Mouse (Mus musculus): ENCODE data around the gene Repin1. TPM values are rescaled to one million over a fixed set of nuclear protein-coding genes. Genes with fewer than 3 reads are reported as not detected.

Repin1 gene
- polyA plus RNA-seq, 1 experiment from 2014 or later = 26.6 TPM

DNA sequence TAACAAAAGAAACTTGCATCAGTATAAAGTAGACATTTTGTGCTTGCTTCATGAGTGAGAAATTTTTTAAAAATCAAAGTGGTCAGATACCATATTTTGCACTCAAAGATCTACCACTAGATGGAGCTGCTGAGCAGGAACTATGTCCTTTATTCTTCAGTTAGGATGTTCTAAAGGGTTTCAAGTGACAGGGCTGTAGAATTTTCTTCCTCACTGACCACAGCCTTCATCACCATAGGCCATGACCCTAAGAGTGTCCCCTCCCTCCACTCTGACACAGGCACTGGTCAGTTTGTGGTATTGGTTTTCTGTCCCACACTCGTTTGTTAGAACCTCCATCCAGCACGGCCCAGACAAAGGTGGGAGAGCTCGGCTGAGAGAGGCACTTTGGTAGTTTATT lies 11.6 kb upstream of the Repin1 start:
- no peaks in the 10 kb centered on the region for H3K27me3 ChIP-seq (replicated peaks)
- no peak overlapping the region for H3K4me3 ChIP-seq (replicated peaks)
- no peak overlapping the region for H3K4me2 ChIP-seq
- WGBS = 75% methylated on average over 3 of the region's 3 CpGs
- H3K9me3 ChIP-seq = no peaks in the 10 kb centered on the region
- no peaks in the 10 kb centered on the region for H3K36me3 ChIP-seq
- H3K27ac ChIP-seq = no peak overlapping the region
- peaks cover 3% of the 10 kb centered on the region; the same call in 1 of the 2 replicates for H3K4me1 ChIP-seq
- no peak overlapping the region for H3K9ac ChIP-seq
- ATAC-seq (ENCODE audit: insufficient read depth, low FRiP score, low read depth) = no peak

DNA sequence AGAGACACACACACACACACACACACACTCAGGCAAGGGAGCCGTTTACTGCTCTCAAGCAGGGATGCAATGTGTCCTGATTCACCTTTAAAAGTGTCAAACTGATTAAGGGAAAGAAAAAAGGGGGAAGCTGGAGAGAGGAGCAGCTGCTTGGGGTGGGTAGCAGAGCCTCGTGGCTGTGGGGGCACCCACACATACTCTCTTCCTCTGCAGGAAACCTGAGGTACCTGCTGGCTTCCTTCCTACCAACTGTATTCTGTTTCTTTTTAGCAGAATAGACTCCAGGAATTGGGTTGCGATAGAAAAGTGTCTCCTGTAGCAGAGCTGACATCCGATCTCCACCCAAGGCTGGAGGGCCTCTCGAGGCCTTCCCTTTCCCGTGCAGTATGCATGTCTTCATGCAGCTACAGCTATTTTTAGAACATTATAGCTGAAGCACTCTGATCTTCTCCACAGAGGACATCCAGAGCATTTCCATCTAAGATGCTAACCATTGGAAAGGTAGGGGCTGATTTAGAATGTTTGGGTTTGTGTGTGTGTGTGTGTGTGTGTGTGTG lies 4.4 kb upstream of the Repin1 start, which contains the start of gene Gm45021:
Gene Gm45021, plus strand, starts transcription at position 417 of the 557 bp plus-strand sequence.
- no peaks in the 10 kb centered on the region for H3K36me3 ChIP-seq
- no peaks in the 10 kb centered on the region for H3K27me3 ChIP-seq (replicated peaks)
- WGBS = 23% methylated on average over 6 of the region's 6 CpGs
- H3K27ac ChIP-seq = peak within 1 kb of the TSS; percentile 22; the same call in 1 of the 2 replicates
- no peak within 1 kb of the TSS for H3K4me3 ChIP-seq (replicated peaks)
- H3K9me3 ChIP-seq = no peaks in the 10 kb centered on the region
- H3K4me2 ChIP-seq = 0 out of 2 replicates have a peak within 1 kb of the TSS, but pooled peaks have one; percentile 8
- no peak within 1 kb of the TSS for H3K9ac ChIP-seq
- peaks cover 5% of the 10 kb centered on the region; the same call in 1 of the 2 replicates for H3K4me1 ChIP-seq
- no peak for ATAC-seq (ENCODE audit: insufficient read depth, low FRiP score, low read depth)

DNA sequence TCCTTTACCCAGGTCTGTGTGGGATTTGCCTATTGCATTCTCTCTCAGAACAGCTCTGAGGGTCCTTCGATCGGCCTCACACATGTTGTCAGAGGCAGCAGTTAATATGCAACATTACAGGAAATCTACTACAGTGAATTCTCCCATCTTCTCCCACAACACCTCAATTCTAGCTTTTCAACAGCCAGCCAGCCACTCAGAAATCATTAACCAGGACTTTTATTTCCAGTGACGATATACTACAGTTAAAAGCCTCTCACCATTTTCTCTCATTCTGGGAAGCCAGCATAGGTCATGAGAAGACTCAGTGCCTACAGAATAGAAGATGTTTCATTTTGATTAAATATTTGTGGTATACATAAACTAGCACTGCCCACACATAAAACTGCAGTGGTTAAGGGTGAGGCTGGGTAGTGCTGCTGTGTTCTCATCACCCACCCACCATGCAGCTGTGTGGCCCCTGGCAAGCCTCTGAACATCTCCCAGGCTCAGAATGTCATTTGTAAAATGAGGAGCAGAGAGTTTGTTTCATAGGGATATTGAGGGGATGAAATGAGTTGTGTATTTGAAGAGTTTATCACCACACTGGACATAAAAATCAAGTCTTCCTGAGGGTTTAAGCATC lies 2.4 kb upstream of the Repin1 start:
- no peak overlapping the region for H3K27ac ChIP-seq
- no peak overlapping the region for H3K9ac ChIP-seq
- no peaks in the 10 kb centered on the region for H3K9me3 ChIP-seq
- H3K4me1 ChIP-seq = peaks cover 16% of the 10 kb centered on the region
- H3K27me3 ChIP-seq (replicated peaks) = no peaks in the 10 kb centered on the region
- H3K36me3 ChIP-seq = peaks cover 6% of the 10 kb centered on the region
- ATAC-seq (ENCODE audit: insufficient read depth, low FRiP score, low read depth) = no peak
- WGBS = 79% methylated on average over 3 of the region's 3 CpGs
- no peak overlapping the region for H3K4me2 ChIP-seq
- no peak overlapping the region for H3K4me3 ChIP-seq (replicated peaks)

DNA sequence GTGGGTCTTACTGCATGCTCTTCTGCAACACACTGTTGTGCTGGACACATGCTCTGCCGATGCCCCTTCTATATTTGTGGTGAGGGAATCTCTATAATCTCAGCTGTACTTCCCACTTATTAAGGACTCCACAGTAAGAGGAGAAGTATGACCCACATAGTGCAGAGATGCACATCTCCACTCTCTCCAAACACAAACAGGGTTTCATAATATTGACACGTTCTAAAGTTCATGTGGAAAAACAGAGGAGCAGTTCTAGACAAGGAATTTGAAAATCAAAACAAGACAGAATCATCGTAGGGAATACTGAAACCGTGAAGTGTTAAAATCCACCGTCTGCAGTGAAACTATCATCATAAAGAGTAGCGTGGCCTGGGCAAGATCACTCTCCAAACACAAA lies 1.8 kb upstream of the Repin1 start:
- H3K9me3 ChIP-seq = no peaks in the 10 kb centered on the region; the same call in 1 of the 2 replicates
- no peak for ATAC-seq (ENCODE audit: insufficient read depth, low FRiP score, low read depth)
- H3K4me1 ChIP-seq = peaks cover 16% of the 10 kb centered on the region
- no peak overlapping the region for H3K4me2 ChIP-seq
- peaks cover 12% of the 10 kb centered on the region for H3K36me3 ChIP-seq
- 85% methylated on average over 6 of the region's 6 CpGs for WGBS
- no peak overlapping the region for H3K27ac ChIP-seq
- no peak overlapping the region for H3K9ac ChIP-seq
- no peaks in the 10 kb centered on the region for H3K27me3 ChIP-seq (replicated peaks)
- no peak overlapping the region for H3K4me3 ChIP-seq (replicated peaks)

DNA sequence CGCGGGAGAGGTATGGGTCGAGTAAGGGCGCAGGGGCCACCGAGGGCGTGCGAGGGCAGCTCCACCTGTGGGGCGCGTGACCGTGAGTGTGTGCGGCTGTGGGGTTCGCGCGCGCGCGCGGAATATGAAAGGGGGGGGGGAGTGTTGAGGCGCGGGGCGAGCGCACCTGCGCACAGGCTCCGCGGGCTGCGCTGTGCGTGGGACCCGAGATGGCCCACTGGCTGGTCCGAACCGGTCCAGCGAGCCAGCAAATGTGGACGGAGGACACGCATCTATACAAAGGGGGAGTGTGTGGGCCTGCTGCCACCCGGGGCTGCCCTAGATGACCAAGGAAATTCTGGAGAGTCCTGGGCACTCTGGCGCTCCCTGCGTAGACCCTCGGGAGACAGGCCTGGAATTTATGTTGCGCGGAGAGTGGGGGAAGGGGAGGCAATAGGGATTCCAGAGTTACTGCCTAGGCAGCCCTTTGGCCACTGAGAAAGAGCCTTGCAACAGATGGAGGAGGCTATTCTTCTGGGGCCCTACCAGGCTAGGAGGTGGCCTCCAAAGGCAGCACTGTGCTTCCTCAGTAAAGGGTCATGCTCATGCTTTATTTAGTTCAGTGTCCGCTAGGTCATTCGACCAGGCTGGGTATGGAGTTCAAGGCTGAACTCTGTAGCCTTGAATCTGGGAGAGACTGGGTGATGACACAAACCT lies 508 bp downstream of the Repin1 start:
- Histone ChIP-seq H3K9ac (peak overlapping the region; percentile 86), H3K9me3 (no peaks in the 10 kb centered on the region; the same call in 1 of the 2 replicates), H3K4me2 (peak overlapping the region; percentile 80), H3K27me3 (replicated peaks) (no peaks in the 10 kb centered on the region), H3K4me1 (peaks cover 16% of the 10 kb centered on the region), H3K4me3 (replicated peaks) (peak overlapping the region; percentile 81), H3K27ac (peak overlapping the region; percentile 84), H3K36me3 (peaks cover 35% of the 10 kb centered on the region)
- WGBS = under 1% methylated on average over 37 of the region's 41 CpGs
- ATAC-seq (ENCODE audit: insufficient read depth, low FRiP score, low read depth) = peak; percentile 16; the same call in 1 of the 2 replicates

DNA sequence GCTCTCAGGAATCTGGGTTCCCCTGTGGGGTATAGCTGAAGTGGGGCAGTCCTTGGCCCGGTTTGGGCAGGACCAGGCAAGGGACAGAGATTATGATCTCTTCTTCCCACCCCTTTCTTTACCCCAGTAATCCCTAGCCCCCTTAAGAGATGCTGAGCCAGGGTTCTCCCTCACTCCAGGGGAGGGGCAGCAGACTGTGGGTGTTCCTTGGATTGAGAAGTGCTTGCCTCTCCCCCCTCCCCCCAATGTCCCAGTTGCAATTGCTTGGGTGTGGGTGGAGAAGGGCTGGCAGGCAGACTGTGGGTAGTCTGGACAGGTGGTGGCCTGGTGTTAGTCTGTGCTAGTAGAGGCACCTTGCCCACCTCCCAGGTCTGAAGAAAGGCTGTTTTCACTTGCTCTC lies 1.6 kb downstream of the Repin1 start:
- 64% methylated on average over 1 of the region's 1 CpGs for WGBS
- Histone ChIP-seq H3K9me3 (no peaks in the 10 kb centered on the region; the same call in 1 of the 2 replicates), H3K27me3 (replicated peaks) (no peaks in the 10 kb centered on the region), H3K36me3 (peaks cover 43% of the 10 kb centered on the region), H3K4me2 (peak overlapping the region; percentile 80), H3K27ac (no peak overlapping the region), H3K9ac (no peak overlapping the region), H3K4me3 (replicated peaks) (peak overlapping the region; percentile 81; the same call in 1 of the 2 replicates), H3K4me1 (peaks cover 16% of the 10 kb centered on the region)
- ATAC-seq (ENCODE audit: insufficient read depth, low FRiP score, low read depth) = no peak

DNA sequence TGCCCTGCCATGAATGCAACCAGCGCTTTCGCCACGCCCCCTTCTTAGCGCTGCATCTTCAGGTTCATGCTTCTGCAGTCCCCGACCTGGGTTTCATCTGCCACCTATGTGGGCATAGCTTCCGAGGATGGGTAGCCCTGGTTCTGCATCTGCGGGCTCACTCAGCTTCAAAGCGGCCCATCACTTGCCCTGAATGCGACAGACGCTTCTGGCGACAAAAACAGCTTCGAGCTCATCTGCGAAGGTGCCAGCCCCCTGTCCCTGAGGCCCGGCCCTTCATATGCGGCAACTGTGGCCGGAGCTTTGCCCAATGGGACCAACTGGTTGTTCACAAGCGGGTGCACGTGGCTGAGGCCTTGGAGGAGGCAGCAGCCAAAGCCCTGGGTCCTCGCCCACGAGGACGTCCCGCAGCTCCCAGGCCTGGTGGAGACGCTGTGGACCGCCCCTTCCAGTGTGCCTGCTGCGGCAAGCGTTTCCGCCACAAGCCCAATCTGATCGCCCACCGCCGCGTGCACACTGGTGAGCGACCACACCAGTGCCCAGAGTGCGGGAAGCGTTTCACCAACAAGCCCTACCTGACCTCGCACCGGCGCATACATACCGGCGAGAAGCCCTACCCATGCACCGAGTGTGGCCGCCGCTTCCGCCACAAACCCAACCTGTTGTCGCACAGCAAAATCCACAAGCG lies 3.0 kb downstream of the Repin1 start:
- H3K27me3 ChIP-seq (replicated peaks) = no peaks in the 10 kb centered on the region
- no peak overlapping the region for H3K4me2 ChIP-seq
- no peak overlapping the region for H3K4me3 ChIP-seq (replicated peaks)
- H3K9me3 ChIP-seq = no peaks in the 10 kb centered on the region; the same call in 1 of the 2 replicates
- H3K9ac ChIP-seq = no peak overlapping the region
- WGBS = 95% methylated on average over 45 of the region's 45 CpGs
- H3K4me1 ChIP-seq = peaks cover 22% of the 10 kb centered on the region
- no peak overlapping the region for H3K27ac ChIP-seq
- no peak for ATAC-seq (ENCODE audit: insufficient read depth, low FRiP score, low read depth)
- peaks cover 48% of the 10 kb centered on the region for H3K36me3 ChIP-seq

DNA sequence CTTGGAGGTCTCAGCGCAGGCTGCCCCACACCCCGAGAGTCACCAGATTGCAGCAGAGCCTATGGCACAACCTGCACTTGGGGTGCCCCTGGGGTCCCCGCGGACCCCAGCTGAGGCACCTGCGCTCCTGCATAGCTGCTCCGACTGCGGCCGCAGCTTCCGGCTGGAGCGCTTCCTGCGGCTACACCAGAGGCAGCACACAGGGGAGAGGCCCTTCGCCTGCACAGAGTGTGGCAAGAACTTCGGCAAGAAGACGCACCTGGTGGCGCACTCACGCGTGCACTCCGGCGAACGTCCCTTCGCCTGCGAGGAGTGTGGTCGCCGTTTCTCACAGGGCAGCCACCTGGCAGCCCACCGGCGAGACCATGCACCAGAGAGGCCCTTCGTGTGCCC lies 3.5 kb downstream of the Repin1 start:
- Histone ChIP-seq H3K27ac (no peak overlapping the region), H3K4me2 (no peak overlapping the region), H3K27me3 (replicated peaks) (no peaks in the 10 kb centered on the region), H3K4me1 (peaks cover 22% of the 10 kb centered on the region), H3K4me3 (replicated peaks) (no peak overlapping the region), H3K36me3 (peaks cover 48% of the 10 kb centered on the region), H3K9ac (no peak overlapping the region), H3K9me3 (no peaks in the 10 kb centered on the region; the same call in 1 of the 2 replicates)
- no peak for ATAC-seq (ENCODE audit: insufficient read depth, low FRiP score, low read depth)
- WGBS = 96% methylated on average over 27 of the region's 27 CpGs

DNA sequence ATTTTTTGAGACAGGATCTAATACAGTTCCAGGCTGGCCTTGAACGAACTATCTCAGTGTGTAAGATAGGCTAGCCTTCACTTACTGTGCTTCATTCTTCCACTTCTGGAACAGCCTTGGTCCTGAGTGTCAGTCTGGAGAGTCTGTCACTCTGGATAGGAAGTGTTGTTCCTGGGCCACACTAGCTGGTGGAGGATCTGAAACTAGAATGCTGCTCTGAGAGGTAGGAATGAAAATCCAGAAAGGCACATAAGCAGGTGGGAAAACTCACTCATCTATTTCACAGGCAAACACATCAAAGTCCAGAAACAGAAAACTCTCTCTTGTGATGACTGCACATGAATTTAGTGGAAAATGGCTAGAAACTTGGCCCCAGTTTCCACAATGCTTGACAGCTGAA lies 6.9 kb downstream of the Repin1 start:
- Histone ChIP-seq H3K4me1 (0 out of 2 replicates have a peak, but pooled peaks cover 6% of the 10 kb centered on the region), H3K9me3 (no peaks in the 10 kb centered on the region; the same call in 1 of the 2 replicates), H3K4me3 (replicated peaks) (no peak overlapping the region), H3K27me3 (replicated peaks) (no peaks in the 10 kb centered on the region), H3K27ac (no peak overlapping the region), H3K9ac (no peak overlapping the region), H3K4me2 (no peak overlapping the region), H3K36me3 (peaks cover 48% of the 10 kb centered on the region)
- whole genome bisulfite sequencing = 89% methylated on average over 1 of the region's 1 CpGs
- no peak for ATAC-seq (ENCODE audit: insufficient read depth, low FRiP score, low read depth)

DNA sequence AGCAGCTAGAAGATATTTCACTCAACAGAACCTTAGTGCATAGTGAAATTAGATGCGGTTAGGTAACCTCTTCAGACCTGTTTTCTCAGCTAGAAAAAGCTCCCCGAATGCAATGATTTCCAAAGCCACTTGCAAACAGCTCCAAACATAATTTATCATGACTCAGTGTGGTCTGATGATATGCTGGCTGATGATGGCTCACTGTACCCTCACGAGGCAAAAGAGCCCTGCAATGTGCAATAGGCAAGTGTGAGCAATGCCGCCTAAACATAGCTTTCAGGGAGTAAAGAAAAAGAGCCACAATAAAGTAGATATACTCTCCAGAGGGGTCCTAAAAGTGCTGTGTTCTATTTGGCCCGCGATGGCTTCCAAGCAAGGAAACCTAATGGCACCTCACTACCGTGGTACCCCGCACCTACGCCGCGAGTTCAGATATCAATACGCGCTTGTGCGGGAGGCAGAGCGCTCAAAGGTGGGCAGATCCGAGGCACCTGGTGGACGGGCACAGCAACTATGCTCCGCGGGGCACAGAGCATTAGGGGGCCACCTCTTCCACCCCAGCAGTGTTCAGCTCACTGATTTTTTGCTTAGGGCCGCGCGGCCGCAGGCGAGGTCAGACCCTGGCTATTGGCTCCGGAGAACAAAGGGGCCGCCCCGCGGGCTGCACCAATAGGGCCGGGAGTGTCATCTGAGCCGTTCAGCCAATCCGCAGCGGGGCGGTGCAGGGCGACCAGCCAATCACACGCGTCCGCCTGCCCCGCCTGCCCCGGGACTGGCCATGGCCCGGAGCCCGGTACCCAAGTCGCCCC lies 7.8 kb downstream of the Repin1 start, which contains the start of gene Zfp775:
Gene Zfp775, plus strand, starts transcription at position 793 of the 809 bp plus-strand sequence.
- WGBS = 4% methylated on average over 42 of the region's 42 CpGs
- H3K36me3 ChIP-seq = peaks cover 41% of the 10 kb centered on the region
- peak within 1 kb of the TSS; percentile 60 for H3K4me3 ChIP-seq (replicated peaks)
- no peaks in the 10 kb centered on the region for H3K27me3 ChIP-seq (replicated peaks)
- H3K27ac ChIP-seq = peak within 1 kb of the TSS; percentile 73
- peak within 1 kb of the TSS; percentile 38 for H3K9ac ChIP-seq
- ATAC-seq (ENCODE audit: insufficient read depth, low FRiP score, low read depth) = peak; percentile 98
- H3K9me3 ChIP-seq = no peaks in the 10 kb centered on the region; the same call in 1 of the 2 replicates
- H3K4me2 ChIP-seq = peak within 1 kb of the TSS; percentile 94
- 0 out of 2 replicates have a peak, but pooled peaks cover 6% of the 10 kb centered on the region for H3K4me1 ChIP-seq
